Mouse (Mus musculus): ENCODE measurements around the gene Msantd2.

The Msantd2 gene

DNA sequence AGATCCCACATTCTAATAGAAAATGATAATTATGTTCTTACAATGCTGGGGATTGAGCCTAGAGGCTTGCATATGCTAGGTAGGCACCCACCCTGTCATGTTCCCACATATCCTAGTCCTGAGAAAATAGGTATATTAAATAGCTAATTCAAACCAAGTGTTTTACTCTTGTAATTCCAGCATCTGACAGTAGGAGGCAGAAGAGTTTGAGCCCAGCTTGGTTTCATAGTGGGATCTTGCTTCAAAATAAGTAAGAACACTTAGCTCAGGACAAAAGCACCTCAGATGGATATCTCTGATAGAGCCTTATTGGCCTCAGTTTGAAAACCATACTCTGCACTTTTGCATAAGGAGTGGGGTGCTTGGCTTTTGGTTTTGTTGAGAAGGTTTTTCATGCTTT is 15.2 kb downstream of the Msantd2 start:
- no peak for DNase-seq (ENCODE audit: low spot score)

DNA sequence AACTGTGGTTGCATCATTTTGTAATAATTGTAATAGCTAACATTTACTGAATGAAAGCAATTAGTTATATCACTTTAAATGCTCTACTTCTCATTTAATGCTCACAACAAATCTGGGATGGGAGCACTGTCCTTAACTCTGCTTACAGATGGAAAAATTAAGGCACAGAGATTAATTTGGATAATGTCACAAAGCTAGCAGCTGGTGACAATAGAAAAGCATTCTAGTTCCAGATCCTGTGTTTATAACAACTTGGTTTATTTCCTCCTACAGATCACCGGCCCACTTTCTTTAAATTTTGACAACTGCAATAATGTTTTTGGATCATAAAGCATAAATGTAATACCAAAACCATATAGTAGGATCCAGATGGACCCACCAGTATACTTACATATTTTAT is 16.9 kb downstream of the Msantd2 start:
- DNase-seq (ENCODE audit: low spot score), result no peak

DNA sequence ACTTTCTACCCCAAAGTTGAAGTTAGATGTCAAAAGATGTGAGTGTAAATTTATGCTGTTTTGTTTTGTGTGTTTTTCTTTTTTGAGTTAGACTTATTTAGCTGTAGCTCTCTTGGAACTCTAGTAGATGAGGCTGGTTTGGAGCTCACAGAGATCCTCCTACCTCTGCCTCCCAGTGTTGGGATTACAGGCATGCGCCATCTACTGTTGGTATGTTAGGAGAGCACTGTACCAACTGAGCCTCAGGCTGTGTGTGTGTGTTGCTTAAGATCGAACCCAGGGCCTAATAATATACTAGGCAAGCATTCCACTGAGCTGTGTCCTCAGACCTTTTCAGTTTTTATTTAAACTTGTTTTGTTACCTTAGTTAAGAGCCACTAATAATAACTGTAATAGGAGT is 23.0 kb downstream of the Msantd2 start:
- no peak for DNase-seq (ENCODE audit: low spot score)

DNA sequence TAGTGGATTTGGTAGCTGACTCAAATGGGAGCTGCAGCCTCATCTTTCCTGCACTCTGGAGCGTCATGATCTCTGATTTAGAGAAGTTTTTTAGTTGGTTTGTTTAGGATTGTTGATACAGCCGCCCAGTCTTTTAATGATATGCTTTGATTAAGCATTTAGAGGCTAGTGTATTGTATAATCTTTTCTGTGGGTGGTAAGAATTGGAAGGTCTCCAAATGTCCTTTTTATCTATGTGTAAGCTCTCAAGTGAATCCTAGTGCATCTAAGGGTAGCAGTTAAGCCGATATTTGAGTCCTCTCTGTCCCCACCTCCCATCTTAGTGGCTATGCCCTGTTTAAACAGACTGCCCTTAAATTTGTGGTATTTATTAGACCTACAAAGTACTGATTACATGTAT is 25.3 kb downstream of the Msantd2 start:
- DNase-seq (ENCODE audit: low spot score), result no peak

DNA sequence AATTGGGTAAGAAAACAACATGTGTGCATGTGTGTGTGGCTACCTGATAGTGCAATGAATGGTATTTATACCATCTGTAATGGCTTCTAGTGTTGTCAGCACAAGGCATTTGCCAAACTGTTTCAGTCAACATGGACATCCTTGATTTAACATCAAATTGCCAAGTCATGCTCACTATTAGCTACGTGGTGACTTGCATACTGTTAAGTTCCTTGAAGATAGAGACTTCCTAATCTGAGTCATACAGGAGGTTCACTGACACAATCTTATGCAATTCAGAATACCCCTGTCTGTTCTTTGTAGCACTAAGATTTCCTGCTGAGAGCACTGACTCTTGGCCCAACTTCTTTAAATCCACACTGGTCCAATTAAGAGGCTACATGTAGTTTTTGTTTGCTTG is 28.3 kb downstream of the Msantd2 start:
- no peak for DNase-seq (ENCODE audit: low spot score)

DNA sequence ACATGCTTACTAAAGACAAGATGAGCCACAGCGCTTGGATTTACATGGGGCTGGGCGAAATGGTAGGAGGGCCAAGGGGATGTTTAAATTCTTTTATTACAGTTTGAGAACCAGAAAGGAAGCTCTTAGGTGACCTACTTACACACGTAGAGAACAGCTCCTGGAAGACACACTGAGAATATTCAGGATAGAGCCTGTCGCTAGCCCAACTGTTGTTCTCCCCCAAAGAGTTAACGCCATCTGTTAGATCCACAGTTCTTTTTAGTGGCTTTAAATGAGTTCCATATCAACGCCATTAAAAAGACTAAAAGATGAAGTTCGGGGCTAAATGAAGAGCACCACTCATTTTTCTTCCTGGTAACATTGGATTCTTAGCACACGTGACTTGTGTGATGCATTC is 29.9 kb downstream of the Msantd2 start:
- no peak for DNase-seq (ENCODE audit: low spot score)

DNA sequence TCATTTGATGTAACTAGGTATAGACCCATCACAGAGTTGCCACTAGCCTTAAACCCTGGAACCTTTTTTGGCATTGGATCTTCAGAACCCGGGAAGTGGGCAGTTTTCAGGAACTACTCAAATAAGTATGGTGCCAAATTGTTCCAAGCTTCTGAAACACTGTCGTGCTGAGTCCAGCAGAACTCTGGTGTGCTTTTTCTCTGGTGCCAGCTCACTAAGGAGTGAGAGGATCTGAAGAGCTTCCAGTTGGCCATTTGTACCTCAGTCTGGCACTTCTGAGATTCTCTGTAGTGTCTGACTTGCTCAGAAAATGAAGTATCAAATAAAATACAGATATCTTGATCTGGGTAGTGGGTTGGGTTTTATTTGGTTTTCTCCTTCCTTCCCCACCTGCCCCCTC is 30.9 kb downstream of the Msantd2 start:
- DNase-seq (ENCODE audit: low spot score), result no peak

DNA sequence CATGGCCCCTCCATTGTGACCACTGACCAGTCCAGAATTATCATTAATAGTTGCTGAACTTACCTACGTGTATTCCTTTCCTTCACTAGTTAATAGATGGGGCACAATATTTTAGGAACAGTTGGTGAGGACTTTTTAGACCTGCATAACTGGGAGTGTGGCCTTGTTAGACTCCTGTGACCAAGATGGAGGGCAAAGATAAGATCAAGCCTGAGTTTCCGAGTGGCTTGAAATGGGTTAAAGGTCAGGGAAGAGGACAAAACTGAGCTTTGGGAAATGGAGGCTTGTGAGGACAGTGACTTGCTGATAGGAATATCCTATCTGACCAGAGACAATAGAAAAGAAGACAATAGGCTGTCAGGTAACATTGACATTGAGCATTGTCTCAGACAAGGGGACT is 36.3 kb downstream of the Msantd2 start:
- DNase-seq (ENCODE audit: low spot score), result no peak

DNA sequence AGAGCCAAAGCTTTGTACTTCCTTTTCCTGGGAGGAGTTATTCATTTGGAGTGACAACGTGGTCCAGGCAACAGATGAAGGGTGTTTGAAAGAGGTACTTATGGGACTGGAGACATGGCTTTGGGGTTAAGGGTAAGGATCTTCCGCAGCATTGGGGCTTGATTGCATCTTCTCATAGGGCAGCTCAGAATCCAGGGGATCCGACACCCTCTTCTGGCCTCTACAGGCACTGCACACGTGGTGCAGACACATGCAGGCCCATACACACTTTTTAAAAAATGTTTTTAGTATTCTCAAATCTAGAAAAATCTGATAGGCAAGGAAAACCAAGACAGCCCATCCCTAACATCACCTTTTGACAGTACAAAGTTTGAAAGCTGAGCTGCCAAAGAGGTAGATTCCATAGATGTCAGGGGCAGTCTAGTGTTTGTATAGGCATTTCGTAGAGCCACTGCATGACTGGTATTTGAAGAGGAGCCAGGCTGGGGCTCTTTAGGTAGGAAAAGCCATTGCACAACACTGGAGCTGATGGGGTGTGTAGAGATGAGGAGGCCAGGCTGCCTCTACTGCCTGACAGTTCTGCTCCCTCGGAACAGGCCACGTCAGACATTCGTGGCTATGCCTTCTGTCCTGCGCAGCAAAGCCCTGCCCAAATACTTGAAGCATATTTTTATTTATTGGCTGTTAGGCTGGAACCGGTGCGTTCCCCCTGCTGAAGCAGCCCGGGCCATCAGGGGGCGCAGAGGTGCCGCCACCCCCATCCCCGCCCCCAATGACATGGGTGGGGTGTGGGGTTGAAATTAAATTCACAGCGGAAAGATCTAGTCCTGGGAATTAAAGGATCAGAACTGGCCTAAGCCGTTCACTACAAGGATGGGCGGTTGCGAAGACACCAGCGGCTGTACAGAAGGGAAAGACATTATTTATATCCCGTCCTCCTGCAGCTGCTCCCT is 37.6 kb downstream of the Msantd2 start:
- DNase-seq (ENCODE audit: low spot score), result peak; percentile 23

DNA sequence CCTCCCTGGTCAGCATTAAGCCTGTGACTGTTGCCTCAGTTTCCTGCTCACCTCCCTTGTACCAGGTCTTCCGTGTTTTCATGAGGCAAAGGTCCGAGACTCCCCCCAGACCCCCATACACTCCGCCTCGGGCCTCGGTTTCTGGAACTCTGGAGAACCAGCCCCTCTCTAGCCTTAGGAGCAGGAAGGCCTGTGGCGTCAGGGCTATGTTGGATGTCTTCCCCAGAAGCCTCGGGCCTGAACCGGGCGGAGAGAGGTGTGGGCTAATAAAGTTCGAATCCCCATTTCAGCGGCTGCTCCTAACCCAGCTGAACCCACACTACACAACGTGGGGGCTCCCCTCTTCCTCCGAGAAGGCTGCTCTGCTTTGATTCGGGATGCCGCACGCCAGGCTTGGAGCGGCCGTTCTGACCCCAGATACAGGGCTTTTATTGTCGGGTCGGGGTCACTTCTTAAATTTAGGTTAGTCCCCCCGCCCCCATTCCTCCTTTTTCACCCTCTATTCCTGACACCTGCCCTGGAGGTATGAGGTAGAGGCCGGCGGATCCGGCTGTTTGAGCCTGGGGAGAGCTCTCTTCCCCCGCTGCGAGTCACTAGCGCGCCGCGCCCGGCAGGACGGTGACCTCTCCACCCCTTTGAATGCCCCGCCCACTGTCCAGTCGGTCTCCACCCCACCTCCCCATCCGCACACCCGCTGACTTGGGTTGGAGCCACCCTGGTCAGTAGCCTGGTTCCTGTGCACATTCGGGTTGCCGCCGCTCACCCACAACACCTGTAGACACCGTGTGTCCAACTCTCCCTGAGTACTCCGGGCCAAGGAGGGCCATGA is 38.5 kb downstream of the Msantd2 start, which contains the start of gene Esam:
Esam (plus strand) TSS at position 683 of the 829 bp plus-strand sequence.
- DNase-seq (ENCODE audit: low spot score), result peak; percentile 65

DNA sequence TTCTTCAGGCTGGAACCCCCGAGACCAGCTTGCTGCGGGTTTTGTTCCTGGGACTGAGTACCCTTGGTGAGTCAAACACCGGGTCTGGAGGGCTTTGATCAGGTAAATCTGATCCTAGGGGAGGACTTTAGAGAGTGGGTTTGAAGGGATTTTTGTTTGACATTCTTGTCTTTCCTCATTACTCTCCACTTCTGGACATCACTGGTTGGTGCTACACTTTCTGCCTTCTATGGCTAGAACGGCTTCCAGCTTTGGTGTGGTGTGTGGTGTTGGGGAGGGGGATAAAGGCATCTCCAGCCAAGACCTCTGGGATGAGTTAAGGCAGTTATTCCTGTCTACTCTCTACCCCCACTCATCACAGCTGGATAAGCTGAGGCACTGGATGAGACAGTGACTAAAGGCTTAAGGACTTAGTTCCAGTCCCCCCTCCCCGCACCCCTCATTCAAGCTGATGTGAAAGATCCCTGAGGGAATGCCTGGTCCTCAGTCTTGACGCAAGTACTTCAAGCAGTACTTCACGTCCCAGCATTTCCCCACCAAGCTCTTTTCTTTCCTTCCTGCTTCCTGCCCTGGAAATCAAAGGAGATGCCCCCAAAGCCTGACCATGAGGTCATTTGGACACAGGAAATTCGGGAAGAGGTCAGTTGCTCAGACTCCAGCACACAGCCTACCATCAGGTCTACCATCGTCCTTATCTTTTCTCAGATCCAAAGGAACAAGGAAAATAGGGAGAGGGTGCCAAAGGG is 39.3 kb downstream of the Msantd2 start:
- DNase-seq (ENCODE audit: low spot score), result no peak

DNA sequence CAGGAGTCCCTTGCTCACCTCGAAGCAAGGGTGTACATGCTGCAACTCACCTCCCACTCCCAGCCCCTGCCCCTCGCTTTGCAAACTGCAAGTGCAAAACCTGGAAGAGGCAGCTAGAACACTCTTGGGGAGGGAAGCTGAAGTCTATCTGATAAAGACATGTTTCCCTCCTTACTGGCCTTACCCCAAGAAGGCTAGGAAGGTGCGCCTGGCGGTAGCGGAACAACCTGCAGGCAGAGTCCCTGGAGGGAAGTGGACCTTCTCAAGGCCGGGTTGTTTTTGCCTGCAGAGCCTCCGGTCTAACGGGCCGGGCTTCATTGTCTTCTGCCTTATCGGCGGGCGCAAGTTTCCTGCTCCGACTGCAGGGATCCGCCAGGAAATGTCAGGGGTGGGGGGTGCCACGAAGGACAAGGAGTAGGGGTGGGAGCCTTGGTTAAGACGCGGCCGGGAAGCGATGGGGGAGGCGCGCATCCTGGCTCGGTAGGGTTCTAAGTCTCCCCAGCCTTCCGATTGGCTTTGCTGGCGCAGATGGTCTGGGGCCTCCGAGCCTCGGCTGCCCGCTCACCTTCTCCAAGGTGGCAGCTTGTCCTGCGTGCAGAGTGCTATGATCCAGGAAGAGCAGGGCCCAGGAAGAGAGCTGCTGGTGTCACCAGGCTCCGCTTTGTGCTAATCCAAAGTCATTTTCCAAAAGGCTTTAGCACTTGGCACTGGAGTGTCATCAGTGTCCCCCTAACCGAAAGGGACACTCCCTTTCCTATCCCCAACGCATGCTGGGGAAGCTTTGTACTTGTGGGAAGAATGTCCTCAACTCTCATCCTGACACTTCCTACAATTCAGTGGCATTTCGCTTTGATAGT is 41.1 kb downstream of the Msantd2 start:
- peak; percentile 57 for DNase-seq (ENCODE audit: low spot score)

DNA sequence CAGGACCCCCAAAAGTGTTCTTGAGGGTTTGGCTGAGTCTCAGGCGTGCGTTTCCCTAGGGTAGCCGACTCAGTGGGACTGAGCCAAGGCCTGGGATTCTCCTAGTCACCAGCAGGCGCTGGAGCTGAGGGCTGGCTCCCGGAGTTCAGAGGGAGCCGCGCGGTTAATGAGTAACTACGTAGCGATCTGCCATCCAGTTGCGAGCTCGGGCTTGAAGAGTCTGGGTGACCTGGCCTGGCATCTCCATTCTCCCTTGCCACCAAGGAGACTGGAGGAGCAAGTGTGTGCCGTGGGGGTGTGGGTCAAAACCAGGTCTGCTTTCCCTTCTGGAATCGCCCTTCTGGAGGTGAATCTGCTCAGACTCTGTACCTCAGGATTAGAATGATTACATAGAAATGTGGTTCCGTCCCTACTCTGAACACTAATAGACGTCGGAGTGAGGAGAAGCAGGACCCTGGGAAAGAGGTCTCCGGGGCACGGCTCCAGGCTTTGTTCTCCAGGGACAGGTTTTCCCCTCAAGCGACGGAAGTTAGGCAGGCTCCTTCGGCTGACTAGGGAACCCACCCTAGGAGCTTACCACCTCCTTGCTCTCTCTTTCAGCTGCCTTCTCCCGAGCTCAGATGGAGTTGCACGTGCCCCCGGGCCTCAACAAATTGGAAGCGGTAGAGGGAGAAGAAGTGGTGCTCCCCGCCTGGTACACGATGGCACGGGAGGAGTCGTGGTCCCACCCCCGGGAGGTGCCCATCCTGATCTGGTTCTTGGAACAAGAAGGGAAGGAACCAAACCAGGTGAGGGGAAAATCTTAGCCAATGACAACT is 42.0 kb downstream of the Msantd2 start:
- DNase-seq (ENCODE audit: low spot score), result peak; percentile 81

DNA sequence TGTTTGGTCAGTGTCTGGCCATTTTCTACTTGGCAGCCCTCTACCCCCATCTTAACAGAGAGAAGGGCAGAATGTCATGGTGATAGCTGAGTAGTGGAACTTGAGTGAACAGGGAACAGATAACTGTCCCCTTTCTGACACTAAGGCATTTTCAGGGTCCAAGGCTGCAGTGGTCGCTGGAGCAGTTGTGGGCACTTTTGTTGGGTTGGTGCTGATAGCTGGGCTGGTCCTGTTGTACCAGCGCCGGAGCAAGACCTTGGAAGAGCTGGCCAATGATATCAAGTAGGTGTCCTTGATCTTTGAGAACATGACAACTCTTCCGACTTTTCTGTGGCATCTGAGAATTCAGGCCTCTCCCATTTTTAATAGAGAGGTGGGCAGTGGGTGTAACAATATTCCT is 47.7 kb downstream of the Msantd2 start:
- no peak for DNase-seq (ENCODE audit: low spot score)

DNA sequence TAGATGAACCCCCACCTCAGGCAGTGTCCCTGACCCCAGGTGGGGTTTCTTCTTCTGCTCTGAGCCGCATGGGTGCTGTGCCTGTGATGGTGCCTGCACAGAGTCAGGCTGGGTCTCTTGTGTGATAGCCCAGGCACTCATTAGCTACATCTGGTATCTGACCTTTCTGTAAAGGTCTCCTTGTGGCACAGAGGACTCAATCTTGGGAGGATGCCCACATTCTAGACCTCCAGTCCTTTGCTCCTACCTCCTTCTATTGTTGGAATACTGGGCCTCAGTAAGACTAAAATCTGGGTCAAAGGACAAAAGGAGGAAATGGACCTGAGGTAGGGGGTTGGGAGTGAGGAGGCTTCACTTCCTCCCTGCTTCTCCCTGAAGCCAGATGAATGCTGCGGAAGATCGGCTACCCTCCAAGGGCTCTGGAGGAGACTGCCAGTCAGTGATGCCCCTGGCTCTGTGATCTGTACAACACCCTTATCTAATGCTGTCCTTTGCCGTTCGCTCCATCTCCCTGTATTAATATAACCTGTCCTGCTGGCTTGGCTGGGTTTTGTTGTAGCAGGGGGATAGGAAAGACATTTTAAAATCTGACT is 48.6 kb downstream of the Msantd2 start:
- DNase-seq (ENCODE audit: low spot score), result peak; percentile 32

DNA sequence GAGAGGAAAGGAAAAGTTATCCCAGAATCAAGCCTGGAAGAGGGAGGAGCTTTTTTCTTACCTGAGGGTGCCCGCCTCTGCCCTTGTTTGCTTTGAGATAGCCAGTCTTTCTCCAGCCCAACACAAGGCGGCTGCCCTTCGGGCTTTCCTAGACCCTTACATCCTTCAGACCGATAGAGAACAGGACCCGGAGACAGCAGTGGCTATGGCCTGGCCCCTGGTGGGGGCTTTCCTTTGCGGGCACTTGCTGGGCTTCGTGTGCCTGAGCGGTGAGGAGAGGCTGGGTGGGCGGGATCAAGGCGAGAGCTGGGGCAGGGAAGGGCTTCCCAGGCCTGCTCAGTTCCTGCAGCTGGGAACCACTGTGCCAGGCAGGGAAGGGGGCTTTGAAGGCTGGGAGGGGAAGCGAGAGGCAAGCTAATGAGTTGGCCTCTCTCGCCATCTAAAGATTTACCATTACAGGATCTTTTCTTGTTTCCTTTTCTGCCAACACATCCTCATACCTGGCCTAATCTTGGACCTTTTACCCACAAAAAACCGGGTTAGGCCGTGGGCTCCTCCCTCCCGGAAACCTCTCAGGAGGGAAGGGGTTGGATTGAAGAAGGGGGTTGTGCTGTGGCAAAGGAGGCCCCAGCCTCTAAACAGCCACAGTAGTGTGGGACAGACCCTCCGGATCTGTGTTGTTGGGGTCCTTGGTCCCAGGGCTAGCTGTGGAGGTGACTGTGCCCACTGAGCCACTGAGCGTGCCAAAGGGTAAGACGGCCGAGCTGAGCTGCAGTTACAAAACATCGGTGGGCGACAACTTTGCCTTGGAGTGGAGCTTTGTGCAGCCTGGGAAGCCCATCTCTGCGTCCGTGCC is 50.3 kb downstream of the Msantd2 start, which contains the start of gene Vsig2:
Vsig2 (plus strand) TSS at position 86 of the 856 bp plus-strand sequence.
- no peak for DNase-seq (ENCODE audit: low spot score)

DNA sequence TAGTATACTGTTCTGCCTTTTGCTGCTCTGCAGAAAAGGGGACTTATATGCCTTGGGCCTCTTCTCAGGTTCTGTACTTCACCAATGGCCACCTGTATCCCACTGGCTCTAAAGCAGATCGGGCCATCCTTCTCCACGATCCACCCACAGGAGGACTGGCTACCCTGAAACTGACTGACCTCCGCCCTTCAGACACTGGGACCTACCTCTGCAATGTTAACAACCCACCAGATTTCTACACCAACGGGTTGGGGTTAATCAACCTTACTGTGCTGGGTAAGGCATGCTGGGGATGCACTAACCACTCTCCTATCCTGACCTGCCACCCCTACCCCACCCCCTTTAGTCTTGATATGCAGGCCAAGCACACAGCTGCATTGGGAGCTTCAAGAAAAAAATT is 51.1 kb downstream of the Msantd2 start:
- no peak for DNase-seq (ENCODE audit: low spot score)

DNA sequence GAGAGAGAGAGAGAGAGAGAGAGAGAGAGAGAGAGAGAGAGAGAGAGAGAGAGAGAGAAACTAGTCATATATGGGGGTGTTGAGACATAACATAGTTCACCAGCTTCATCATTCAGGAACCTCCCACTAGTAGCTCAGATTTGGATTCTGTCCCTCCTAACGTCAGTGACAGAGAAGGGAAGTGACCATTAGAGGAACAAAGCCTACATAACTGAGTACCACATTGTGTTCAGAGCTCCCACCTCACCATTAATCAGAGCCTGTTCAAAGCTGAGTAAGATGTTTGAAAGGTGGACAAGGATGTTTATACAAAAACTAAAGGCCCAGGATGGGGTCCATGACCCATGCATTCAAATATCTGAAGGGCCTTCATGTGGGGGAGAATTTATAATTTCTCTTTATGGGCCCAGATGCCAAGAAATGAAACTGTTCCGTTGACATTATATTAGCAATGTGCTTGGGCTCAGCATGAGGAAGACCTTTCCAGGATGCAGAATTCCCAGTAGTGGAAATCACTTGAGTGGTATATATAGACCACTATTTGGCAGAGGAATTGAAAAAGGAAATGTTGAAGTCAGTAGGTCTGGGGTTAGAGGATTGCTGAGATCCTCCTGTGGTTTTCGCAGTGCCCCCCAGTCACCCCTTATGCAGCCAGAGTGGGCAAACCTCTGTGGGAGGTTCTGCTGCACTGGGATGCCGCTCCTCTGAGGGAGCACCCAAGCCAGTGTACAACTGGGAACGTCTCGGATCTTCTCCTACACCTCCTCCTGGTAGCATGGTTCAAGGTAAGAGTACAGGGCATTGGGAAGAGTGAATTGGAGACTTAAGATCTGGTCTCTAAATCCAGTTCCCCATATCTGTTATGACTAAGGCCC is 51.8 kb downstream of the Msantd2 start:
- DNase-seq (ENCODE audit: low spot score), result no peak
